Mouse (Mus musculus): ENCODE data around the gene Prn. TPM values are rescaled to one million over a fixed set of nuclear protein-coding genes. Genes with fewer than 3 reads are reported as not detected.

Prn gene
- total and polyA plus RNA-seq, 3 experiments: not detected

DNA sequence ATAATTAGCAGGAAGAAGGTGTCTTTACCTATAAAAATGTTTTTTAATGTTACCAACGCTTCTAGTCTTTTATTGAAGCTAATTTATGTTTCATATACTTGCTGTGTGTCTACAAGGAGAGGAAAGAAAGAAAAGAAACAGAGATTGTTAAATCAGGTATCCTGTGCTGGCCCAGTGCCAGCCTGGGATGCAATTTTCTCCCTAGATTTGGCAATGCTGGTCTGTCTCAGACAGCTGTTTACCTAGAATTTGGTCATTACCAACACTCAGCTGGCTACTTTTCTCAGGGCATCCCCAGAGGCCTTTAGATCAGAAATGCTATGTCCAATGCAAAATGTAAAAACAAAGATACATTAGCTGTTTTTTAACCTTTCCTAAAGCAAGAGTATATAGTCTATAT lies 36.4 kb upstream of the Prn start:
- Histone ChIP-seq H3K4me3 (ENCODE audit: control insufficient read depth in 1 of 2, insufficient read depth in 1 of 2, low read depth in 2 of 2, low read length in 2 of 2) (no peak overlapping the region), H3K79me2 (ENCODE audit: control insufficient read depth, insufficient read depth, low read length, poor library complexity) (no peaks in the 10 kb centered on the region), H3K36me3 (ENCODE audit: control insufficient read depth in 1 of 2, insufficient read depth in 2 of 2, low read length in 2 of 2) (no peaks in the 10 kb centered on the region), H3K9ac (ENCODE audit: control insufficient read depth, low read depth, low read length, poor library complexity, severe bottlenecking) (no peak overlapping the region), H3K27ac (ENCODE audit: control insufficient read depth, low read depth, low read length) (no peak overlapping the region), H3K27me3 (ENCODE audit: control insufficient read depth in 1 of 2, insufficient read depth in 2 of 2, low read length in 2 of 2) (peaks cover 2 to 6% of the 10 kb centered on the region in 2 experiments; a peak in 3 of 4 replicates), H3K9me3 (replicated peaks; ENCODE audit: insufficient read depth, low read length) (no peaks in the 10 kb centered on the region), H3K4me1 (ENCODE audit: control insufficient read depth in 1 of 2, insufficient read depth in 2 of 2, low read length in 2 of 2) (no peaks in the 10 kb centered on the region)
- no peak for DNase-seq (ENCODE audit: low read depth, low spot score)
- TF ChIP-seq BHLHE40 (IDR thresholded peaks at IDR 0.05; ENCODE audit: borderline replicate concordance, low read depth, low read length) (no peak), POLR2A (IDR thresholded peaks at IDR 0.05; ENCODE audit: control insufficient read depth in 1 of 2, insufficient read depth in 1 of 2, low read depth in 1 of 2, low read length in 2 of 2, poor library complexity in 1 of 2) (no peak), USF1 (IDR thresholded peaks at IDR 0.05; ENCODE audit: low read depth, low read length) (no peak), CHD1 (IDR thresholded peaks at IDR 0.05; ENCODE audit: low read depth, low read length) (no peak), ELF1 (IDR thresholded peaks at IDR 0.05; ENCODE audit: low read depth, low read length) (no peak), POLR2AphosphoS2 (IDR thresholded peaks at IDR 0.05; ENCODE audit: low read length) (no peak), CTCF (IDR thresholded peaks at IDR 0.05 in 2 of 3, conservative IDR thresholded peaks at IDR 0.05 in 1 of 3; ENCODE audit: control insufficient read depth in 1 of 3, insufficient read depth in 1 of 3, low read depth in 2 of 3, low read length in 3 of 3, poor library complexity in 1 of 3, severe bottlenecking in 1 of 3) (no peak), MEF2A (IDR thresholded peaks at IDR 0.05; ENCODE audit: extremely low read depth, insufficient replicate concordance, low read depth, low read length, poor library complexity, severe bottlenecking) (no peak), ZMIZ1 (IDR thresholded peaks at IDR 0.05; ENCODE audit: low read depth, low read length) (no peak), NRF1 (IDR thresholded peaks at IDR 0.05; ENCODE audit: insufficient read depth, low read depth, low read length, poor library complexity, severe bottlenecking) (no peak), RCOR1 (IDR thresholded peaks at IDR 0.05; ENCODE audit: low read depth, low read length) (no peak), E2F4 (IDR thresholded peaks at IDR 0.05; ENCODE audit: borderline replicate concordance, low read depth, low read length) (no peak), HCFC1 (IDR thresholded peaks at IDR 0.05; ENCODE audit: low read depth, low read length) (no peak), MAZ (IDR thresholded peaks at IDR 0.05; ENCODE audit: low read depth, low read length) (no peak), KAT2A (conservative IDR thresholded peaks at IDR 0.05; ENCODE audit: low read depth, low read length) (no peak)

DNA sequence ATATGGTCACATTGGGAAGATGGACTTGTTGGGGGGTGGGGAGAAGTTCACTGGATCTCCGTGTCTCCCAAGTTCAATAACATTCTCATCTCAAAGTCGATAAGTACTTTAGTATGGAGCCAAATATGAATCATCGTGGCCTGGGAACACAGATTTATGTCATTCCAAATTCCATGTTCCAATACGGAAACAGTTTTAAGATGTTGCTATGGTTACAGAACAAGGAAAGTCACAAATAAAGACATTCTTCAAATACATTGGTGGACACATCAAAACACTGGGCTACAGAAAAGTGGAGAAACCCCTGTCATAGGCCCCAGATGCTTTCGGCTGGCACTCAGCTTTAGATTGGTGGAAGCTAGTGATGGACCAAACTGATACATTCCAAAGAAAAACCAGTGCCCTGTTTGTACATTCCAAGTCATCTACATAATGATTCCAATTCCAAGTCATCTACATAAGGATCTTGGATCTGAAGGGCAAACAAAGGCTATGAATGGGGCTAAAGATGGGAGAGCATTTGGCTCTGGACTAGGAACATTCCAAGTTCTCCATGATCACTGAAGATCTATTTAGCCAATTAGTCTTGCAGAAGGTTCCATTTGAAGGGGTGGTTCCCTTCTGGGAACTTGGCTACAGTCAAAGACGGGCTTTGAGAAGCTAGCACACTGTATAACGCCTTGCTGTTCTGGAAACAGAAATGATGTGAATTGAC lies 33.0 kb upstream of the Prn start:
- Histone ChIP-seq H3K27me3 (ENCODE audit: control insufficient read depth in 1 of 2, insufficient read depth in 2 of 2, low read length in 2 of 2) (peaks cover 2 to 4% of the 10 kb centered on the region in 2 experiments; a peak in 2 of 4 replicates), H3K4me1 (ENCODE audit: control insufficient read depth in 1 of 2, insufficient read depth in 2 of 2, low read length in 2 of 2) (no peaks in the 10 kb centered on the region), H3K79me2 (ENCODE audit: control insufficient read depth, insufficient read depth, low read length, poor library complexity) (no peaks in the 10 kb centered on the region), H3K9ac (ENCODE audit: control insufficient read depth, low read depth, low read length, poor library complexity, severe bottlenecking) (no peak overlapping the region), H3K9me3 (replicated peaks; ENCODE audit: insufficient read depth, low read length) (no peaks in the 10 kb centered on the region), H3K4me3 (ENCODE audit: control insufficient read depth in 1 of 2, insufficient read depth in 1 of 2, low read depth in 2 of 2, low read length in 2 of 2) (no peak overlapping the region), H3K27ac (ENCODE audit: control insufficient read depth, low read depth, low read length) (no peak overlapping the region), H3K36me3 (ENCODE audit: control insufficient read depth in 1 of 2, insufficient read depth in 2 of 2, low read length in 2 of 2) (no peaks in the 10 kb centered on the region)
- TF ChIP-seq GATA1 (IDR thresholded peaks at IDR 0.05; ENCODE audit: low read depth, low read length) (no peak), MAX (IDR thresholded peaks at IDR 0.05; ENCODE audit: low read length) (no peak), UBTF (IDR thresholded peaks at IDR 0.05; ENCODE audit: borderline replicate concordance, insufficient read depth, low read depth, low read length) (no peak), SIN3A (IDR thresholded peaks at IDR 0.05; ENCODE audit: low read length) (no peak), EP300 (IDR thresholded peaks at IDR 0.05; ENCODE audit: low read depth in 1 of 2, low read length in 2 of 2) (no peak), NELFE (IDR thresholded peaks at IDR 0.05; ENCODE audit: low read depth, low read length) (no peak), POLR2A (IDR thresholded peaks at IDR 0.05; ENCODE audit: control insufficient read depth in 1 of 2, insufficient read depth in 1 of 2, low read depth in 1 of 2, low read length in 2 of 2, poor library complexity in 1 of 2) (no peak), SMC3 (IDR thresholded peaks at IDR 0.05; ENCODE audit: low read depth, low read length) (no peak), POLR2AphosphoS5 (IDR thresholded peaks at IDR 0.05; ENCODE audit: borderline replicate concordance, low read depth, low read length) (no peak), MAFK (IDR thresholded peaks at IDR 0.05; ENCODE audit: borderline replicate concordance, low read depth, low read length) (no peak), RCOR1 (IDR thresholded peaks at IDR 0.05; ENCODE audit: low read depth, low read length) (no peak), KAT2A (conservative IDR thresholded peaks at IDR 0.05; ENCODE audit: low read depth, low read length) (no peak), ETS1 (IDR thresholded peaks at IDR 0.05; ENCODE audit: low read depth, low read length) (no peak), MXI1 (IDR thresholded peaks at IDR 0.05; ENCODE audit: low read depth, low read length) (no peak), USF1 (IDR thresholded peaks at IDR 0.05; ENCODE audit: low read depth, low read length) (no peak), MYB (IDR thresholded peaks at IDR 0.05; ENCODE audit: low read depth, low read length) (no peak)
- no peak for DNase-seq (ENCODE audit: low read depth, low spot score)
